Mouse (Mus musculus): Measurements from ENCODE around the gene Tnnc1.
A peak's percentile ranks its signal among the peaks of the same experiment; 100 is the strongest.

Gene Tnnc1

DNA sequence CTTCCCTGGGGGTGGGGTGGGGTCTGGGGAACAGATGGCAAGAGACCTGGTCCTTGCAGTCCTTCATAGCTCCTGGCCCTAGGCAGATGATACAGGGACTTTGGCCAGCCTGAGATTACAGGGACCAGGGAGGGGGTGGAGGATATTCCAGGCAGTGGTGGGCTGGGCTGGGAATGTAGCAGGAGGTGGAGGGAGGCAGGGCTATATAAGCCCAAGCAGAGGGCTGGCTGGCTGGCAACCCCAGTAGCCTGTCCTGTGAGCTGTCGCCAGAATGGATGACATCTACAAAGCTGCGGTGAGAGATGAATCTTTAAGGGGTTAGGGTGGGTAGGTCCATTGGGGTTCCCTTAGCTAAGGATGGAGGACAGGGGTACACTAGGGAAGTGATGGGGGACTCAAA is at the start of gene Tnnc1:
Gene Tnnc1, plus strand, starts transcription at position 229 of the 400 bp plus-strand sequence.
- DNase-seq (ENCODE audit: low read depth, low spot score): no peak

- DNase-seq (ENCODE audit: low read depth, low spot score): peak; percentile 26
Observed at GRCm38 (mm10) chr14:31160196-31161150, 47.6 kb upstream of the Tnnc1 start.

- no peak for DNase-seq (ENCODE audit: low read depth, low spot score)
Observed at GRCm38 (mm10) chr14:31161191-31161590, 46.9 kb upstream of the Tnnc1 start.

DNA sequence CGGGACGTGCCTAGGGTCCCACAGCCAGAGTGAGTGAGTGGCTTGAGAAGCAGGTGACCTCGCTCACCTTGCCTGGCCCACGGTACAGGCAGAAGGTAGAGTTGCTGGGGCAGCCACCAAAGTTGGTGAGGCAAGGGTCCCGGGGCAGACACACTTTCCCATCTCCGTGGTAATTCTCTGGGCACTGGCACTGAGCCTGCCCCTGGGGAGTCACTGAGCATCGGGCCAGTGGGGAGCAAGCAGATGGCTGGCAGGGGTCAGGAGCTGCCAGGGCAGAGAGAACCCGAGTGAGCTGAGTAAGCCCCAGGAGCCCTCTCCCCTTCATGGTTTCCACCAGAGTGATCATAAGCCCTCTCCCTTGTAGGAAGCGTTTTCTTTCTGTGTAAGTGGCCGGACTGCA is 46.5 kb upstream of the Tnnc1 start:
- no peak for DNase-seq (ENCODE audit: low read depth, low spot score)

DNA sequence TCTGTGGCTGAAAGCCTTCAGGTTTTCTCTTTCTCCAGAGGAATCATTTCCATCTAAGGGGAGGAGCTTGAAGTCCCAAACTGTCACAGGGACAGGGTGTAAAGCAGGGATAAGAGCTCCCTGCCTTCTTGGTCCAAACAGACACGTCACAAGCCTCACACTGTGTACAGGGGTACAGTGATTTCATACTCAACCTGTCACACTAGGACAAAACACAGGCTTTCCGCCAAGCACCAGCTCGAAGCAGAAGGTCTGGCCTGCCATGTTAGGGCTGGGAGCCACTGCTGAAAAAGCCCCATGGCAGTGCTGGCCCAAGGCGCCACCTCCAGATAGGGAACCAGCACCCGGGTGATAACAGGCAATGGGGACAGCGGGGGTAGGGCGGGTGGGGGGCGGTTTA is 44.0 kb upstream of the Tnnc1 start:
- DNase-seq (ENCODE audit: low read depth, low spot score): no peak

DNA sequence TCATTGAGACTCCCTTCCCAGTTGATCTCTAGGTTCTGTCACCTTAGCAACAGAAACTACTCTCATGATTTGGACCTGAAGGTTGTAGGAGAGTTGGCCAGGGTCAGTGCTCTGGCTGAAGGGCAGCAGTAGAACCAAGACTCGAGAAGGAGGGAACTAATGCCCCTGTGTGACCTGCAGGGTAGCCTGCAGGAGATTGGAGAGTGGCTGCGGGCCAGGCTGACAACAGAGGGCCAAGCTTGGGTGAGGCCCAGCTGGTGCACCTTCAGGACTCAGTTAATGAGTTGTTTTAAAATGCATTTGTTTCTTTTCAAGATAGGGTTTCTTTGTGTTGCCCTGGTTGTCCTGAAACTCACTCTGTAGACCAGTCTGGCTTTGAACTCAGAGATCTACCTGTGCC is 43.1 kb upstream of the Tnnc1 start:
- DNase-seq (ENCODE audit: low read depth, low spot score): no peak

GRCm38 (mm10) chr14:31165458-31165857 is 42.7 kb upstream of the Tnnc1 start:
- DNase-seq (ENCODE audit: low read depth, low spot score): no peak

DNA sequence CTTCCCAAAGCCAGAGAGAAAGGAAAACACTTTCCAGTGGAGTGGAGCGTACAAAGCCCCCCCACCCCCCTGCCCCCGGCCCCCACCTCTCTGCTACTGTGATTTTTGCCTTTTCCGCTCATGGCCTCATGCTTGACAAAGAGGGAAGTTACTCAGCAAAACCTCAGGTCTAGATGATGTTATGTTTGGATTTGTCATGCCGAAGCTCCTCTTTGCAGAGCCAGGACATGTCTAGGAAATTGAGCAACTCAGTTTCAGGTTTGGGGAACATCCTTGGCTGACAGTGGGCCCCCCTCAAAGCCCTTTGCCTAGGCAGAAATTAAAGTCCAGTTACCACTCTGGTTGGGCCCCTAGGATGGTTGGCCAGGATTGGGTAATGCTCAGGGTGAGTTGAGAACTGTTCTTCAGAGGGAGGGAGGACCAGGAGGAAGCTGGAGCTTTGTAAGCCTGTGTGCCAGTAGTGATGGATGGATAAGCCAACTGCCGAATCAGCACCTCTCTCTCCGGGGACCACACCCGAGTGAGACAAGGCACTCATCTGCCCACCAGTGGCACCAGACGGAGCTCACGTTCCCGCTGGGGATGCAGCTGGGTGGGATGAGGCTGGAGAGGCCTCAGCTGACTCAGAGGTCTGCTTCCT is 42.0 kb upstream of the Tnnc1 start:
- DNase-seq (ENCODE audit: low read depth, low spot score): no peak

DNA sequence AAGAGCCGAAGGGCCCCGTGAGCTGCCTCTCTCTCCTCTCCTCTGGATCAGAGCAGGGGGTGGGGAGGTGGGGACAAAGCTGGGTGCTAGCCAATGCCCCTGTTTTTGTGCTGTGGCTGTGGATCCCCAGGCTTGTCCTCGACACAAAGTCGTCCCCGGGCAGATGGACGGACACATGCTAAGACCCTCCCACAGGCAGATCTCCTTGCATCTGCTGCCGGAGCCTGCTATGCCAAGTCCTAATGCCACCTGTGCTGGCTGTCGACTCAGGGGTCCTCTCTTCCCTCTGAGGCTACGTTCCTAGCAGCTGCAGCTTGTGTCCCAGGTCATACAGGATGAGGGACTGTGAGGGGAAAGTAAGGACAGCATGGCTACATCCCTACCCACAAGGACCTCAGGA is 41.3 kb upstream of the Tnnc1 start:
- DNase-seq (ENCODE audit: low read depth, low spot score): no peak

DNA sequence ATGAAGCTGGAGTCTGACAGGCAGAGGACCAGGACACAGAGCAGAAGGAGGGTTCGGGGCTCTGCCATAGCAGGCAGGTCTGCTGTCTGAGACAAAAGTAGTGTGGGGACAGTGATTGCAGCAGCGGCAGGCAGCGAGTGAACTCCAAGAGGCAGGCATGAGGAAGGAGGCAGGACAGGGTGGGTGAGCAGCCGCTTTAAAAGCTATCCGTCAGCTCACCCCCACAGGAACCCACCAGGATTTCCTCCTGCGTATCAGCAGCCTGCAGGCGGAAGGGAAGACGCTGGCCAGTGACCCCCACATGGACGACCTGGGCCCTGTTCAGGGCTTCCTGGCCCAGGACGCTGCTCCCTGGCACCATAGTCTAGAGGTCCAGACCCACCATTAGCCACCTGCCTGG is 39.7 kb upstream of the Tnnc1 start, which contains the start of gene Stab1:
Gene Stab1, minus strand, starts transcription at position 217 of the 400 bp plus-strand sequence.
- DNase-seq (ENCODE audit: low read depth, low spot score): no peak

GRCm38 (mm10) chr14:31169508-31169907 is 38.6 kb upstream of the Tnnc1 start:
- DNase-seq (ENCODE audit: low read depth, low spot score): peak; percentile 65

DNA sequence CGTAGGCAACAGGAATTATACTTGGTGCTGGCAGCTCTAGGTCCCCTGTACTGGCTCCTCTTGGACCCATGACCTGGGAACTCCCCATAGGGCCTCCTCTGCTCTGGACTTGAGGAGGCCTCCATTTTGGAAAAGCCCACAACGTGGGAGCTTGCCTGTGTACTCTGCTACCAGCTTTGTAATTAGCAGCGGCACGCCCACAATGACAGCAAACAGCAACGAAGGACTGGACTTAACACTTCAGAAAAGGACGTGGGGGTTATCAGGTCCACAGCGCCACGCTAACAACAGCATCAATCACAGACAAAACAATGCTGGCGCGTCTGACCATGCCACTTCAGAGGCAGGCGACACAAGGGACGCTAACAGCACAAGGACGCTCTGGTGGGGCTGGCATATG is 37.1 kb upstream of the Tnnc1 start:
- DNase-seq (ENCODE audit: low read depth, low spot score): no peak

- no peak for DNase-seq (ENCODE audit: low read depth, low spot score)
Observed at GRCm38 (mm10) chr14:31171386-31171785, 36.7 kb upstream of the Tnnc1 start.

GRCm38 (mm10) chr14:31171821-31172220 is 36.3 kb upstream of the Tnnc1 start:
- DNase-seq (ENCODE audit: low read depth, low spot score): no peak

DNA sequence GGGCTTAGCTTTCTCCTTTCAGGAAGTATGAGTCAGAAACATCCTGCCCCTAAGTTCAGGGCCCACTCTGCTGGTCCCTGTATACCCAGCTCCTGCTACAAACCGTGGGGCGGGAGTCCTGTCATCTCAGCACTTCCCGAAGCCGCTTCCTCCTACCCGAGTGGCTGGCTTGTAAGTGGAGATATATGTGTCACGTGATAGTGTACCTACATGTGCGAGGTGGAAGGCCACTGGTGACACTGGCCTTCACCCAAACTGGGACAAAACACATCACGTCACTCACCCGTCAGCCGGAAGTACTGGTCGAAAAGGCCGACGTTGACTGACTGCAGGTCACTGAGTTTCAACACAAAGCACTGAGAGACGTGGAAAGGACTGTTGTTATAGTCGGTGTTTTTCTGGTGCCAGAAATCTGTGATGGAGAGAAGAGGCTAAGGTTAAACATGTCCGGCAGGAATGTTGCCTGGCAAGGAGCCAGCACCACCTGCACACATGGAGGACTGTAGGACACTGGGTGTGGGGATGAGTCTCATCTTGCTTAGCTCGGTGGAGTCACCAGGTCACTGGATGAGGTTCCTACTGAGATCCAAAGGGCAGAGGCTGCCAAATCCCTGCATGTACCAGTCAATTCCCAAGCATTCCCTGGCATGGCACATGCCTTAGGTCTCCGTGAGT is 35.2 kb upstream of the Tnnc1 start:
- DNase-seq (ENCODE audit: low read depth, low spot score): no peak

GRCm38 (mm10) chr14:31173537-31173936 is 34.6 kb upstream of the Tnnc1 start:
- DNase-seq (ENCODE audit: low read depth, low spot score): no peak

DNA sequence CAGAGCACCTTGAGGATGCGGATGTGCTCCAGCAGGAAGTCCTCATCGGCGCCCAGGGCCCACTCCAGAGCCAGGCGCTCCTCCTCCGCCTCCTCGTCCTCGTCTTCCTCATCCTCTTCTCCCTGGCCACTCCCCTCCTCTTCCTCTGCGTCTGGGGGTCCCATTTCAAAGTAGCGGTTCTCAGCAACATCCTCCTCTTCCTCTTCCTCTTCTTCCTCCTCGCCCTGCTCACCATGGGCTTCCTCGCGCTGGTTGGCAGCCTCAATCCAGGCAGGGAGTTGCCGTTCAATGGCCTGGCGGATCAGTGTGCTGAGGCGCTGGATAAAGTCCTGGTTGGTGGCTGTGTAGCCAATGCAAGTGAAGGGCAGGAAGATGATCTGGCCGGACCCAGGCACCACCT is 30.8 kb upstream of the Tnnc1 start:
- no peak for DNase-seq (ENCODE audit: low read depth, low spot score)

DNA sequence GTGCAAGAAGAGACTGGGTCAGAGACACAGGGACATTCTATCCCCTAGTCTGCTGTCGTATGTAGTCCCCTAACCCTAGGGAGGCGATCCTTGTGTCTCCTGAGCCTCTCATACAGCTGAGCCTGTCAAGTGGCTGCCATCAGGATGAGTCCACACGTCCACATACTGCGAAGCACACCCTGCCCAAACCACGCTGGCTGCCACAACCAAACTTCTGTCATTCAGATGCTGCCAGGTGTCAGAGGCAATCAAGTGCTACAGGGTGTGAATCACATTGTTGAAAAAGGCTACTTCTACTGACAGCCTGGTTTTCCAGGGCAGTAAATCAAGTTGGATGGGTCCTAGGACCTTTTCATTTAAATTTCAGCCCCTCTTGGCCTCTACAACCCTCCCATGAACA is 30.4 kb upstream of the Tnnc1 start:
- DNase-seq (ENCODE audit: low read depth, low spot score): no peak

- no peak for DNase-seq (ENCODE audit: low read depth, low spot score)
Observed at GRCm38 (mm10) chr14:31179677-31180365, 28.3 kb upstream of the Tnnc1 start.

- no peak for DNase-seq (ENCODE audit: low read depth, low spot score)
Observed at GRCm38 (mm10) chr14:31181512-31181911, 26.6 kb upstream of the Tnnc1 start.

GRCm38 (mm10) chr14:31182786-31183290 is 25.3 kb upstream of the Tnnc1 start:
- DNase-seq (ENCODE audit: low read depth, low spot score): no peak

DNA sequence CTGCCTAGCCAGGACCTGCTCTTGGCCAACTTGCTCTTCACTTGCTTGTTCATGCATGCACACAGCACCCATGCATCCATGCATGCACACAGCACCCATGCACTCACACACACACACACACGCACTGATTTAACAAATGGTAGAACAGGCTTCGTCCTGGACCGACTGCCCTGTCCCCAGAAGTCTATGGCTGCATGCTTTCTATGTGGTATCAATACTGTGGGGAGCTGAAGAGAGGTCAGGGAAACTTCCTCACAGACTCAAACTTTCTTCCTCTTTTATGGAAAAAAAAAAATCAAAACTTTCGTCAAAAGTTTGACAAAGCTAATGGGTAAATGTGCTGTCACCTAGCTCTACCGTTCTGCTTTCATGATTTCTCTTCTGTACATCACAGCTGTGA is 24.6 kb upstream of the Tnnc1 start:
- DNase-seq (ENCODE audit: low read depth, low spot score): no peak

All from A20 (cell line).